Mouse (Mus musculus) lung, postnatal 14 days (tissue): ENCODE measurements at regions not wholly inside any gene's neighbourhood (a gene's known extent, or its start where the extent isn't known, plus 50 kb on each side); places are given as distances from the start of the nearest gene placed in this dataset.

Source experiments
- DNase-seq: peaks from one replicate; pipeline ENCODE4 v3.0.0; 2021

DNA sequence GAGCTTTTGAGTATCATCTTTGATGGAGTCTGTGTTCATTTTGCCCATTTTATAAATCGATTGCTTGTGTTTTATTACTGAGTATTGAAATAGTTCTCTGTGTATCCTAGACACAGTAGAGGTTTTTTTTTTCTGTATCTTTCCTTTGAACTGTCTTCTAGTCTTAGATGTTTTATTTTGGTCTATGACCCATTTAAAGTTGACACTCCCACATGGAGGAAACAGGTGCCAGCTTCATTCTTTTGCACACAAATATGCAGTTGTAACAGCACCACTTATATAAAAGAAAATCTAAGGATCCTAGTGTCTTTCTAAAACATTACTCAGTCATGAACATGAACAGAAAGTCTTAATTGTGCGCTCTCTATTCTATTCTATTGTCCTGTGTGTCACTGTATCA lies 230.2 kb upstream of the Nsun2 start:
- DNase-seq = no peak

DNA sequence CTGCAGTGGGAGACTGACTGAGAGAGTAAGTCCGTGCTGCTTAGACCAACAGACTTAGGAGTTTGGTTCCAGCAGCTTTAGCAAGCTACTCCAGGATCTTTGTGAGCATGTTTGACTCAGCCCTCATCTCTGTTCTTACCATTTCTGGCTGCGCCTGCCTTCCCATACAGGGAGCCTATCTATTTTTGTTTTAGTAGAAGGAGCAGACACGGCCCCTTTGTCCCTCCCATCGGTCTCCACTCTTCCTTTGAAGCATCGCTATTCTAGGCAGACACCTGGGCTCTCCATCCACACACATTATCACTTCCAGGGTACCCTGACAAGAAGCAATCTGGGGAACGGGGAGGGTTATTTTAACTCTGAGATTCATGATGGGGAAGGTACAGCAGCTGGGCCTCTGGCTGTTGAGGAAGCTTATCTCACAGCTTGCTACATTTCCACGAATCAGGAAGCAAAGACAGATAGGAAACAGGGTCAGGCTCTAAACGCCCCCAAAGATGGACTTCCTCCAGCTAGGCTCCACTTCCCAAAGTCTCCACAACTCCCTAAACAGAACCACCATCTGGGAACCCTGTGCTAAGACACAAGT lies 203.0 kb upstream of the Nsun2 start:
- DNase-seq = no peak

GRCm38 (mm10) chr13:69331537-69332435 lies 201.8 kb upstream of the Nsun2 start:
- no peak for DNase-seq

DNA sequence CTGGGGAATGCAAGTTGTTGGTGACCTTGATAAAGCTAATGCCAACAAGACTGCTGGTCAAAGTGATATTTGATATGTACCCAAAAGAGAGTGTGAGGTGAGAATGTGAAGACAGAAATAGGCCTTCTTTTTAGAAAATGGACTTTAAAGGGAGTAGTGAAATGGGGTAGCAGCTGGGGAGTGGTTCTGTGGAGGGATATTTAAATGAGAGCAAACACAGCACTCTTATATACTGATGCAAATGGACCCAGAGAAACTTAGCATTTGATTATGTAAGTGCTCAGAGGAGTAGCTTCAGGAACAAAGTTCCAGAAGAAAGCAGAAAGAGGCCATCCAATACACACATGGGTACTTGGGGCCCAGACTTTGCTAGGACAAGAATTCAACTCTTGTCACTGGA lies 189.7 kb upstream of the Nsun2 start:
- no peak for DNase-seq

GRCm38 (mm10) chr13:69357435-69357834 lies 176.1 kb upstream of the Nsun2 start:
- no peak for DNase-seq

DNA sequence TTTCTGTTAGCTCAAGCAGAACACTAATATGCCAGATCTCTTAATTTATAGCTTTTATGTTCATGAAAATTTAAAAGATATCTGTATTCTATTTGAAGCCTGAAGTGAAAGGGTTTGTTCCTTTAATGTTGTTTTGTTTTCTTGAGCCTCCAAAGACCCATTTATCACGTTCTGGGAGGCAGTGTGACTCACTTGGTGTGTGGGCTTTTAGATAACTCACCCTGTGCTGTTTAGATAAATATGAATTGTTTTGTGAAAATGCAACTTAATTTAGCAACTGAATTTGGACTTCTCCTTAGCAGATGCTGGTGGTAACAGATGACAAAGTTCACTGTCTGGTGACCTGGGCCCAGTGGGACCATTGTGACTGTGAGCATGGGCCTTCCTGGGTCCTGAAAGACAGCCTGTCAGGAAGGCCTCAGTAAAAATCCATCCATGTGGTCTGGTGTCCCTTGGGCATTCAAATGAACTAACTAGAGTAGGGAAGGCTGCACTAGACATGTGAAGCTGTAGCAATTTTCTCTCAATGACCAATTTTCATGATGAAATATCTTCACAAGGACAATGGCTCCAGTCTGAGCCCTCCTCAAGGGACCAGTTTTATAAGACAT lies 167.6 kb upstream of the Nsun2 start:
- DNase-seq = no peak

- no peak for DNase-seq
Observed at GRCm38 (mm10) chr13:69373101-69373815, 160.3 kb upstream of the Nsun2 start.

- DNase-seq = no peak
Observed at GRCm38 (mm10) chr13:69373816-69374142, 159.8 kb upstream of the Nsun2 start.

- DNase-seq = no peak
Observed at GRCm38 (mm10) chr13:69380403-69380802, 153.1 kb upstream of the Nsun2 start.

DNA sequence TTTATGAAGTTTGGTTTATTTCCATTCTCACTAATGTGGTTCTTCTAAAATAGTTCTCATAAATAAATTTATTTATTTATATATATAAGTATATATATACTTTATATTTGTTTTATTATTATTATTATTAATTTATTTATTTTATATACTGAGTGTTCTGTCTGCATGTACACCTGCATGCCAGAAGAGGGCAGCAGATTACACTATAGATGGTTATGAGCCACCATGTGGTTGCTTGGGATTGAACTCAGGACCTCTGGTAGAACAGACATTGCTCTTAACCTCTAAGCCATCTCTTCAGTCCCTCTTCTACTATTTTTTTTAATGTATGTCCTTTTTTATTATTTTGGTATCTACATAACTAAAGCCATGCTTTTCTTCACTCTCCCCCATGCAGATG lies 148.8 kb upstream of the Nsun2 start:
- DNase-seq = no peak

- no peak for DNase-seq
Observed at GRCm38 (mm10) chr13:69392917-69393827, 140.4 kb upstream of the Nsun2 start.

DNA sequence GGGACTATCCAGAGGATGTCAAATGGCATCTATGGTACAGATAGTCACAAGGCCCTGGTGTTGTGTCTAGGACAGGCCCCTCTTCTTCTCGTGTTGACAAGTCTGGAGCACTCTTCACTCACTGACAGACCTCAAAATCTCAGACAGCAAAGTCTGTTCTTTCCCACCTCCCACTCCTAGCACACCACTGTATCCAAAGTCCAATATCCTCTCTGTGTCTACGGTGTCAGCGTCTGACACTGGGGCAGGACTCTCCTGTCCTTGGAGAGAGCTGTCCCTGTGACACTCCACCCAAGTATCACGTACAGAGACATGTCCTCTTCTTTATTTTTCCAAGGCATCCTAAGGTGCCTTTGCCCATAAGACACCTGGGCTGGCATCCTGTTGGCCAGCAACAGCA lies 139.0 kb upstream of the Nsun2 start:
- DNase-seq = no peak

DNA sequence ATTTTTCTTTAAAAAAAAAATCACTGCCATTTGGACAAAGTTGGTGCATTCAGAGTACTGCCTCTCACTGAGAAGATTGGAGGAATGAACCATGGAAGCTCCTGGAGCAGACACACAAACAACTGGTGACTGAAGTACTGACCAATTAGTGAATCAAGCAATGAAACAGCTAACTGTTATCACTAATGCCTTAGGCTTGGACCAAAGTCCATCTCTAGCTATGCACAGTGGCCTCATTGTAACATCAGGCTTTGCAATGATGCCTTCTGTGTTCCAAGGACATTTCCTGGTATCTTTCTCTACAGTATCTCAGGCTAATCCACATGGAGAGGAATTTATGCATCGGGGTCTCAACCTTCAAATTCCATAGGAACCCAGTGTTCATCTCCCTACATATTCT lies 123.2 kb upstream of the Nsun2 start:
- DNase-seq = no peak

DNA sequence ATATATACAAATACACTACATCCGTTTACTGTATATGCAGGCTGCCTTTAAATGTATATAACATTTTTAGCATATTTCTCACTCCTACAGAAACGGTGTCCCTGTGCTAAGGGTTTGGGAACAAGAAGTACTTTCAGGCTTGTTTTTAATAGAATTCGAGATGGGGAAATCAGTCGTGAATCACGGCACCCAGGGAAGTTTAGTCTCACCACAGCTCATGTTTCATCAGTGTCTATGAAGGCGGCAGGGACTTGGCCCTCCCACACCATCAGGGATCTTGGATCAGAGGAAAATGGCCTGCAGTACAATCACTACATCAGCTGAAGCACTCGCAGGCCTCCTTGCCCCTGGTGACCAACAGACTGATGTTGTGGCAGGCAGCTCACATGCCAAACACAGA lies 118.7 kb upstream of the Nsun2 start:
- DNase-seq = no peak

GRCm38 (mm10) chr13:69416726-69417125 lies 116.8 kb upstream of the Nsun2 start:
- DNase-seq = no peak

DNA sequence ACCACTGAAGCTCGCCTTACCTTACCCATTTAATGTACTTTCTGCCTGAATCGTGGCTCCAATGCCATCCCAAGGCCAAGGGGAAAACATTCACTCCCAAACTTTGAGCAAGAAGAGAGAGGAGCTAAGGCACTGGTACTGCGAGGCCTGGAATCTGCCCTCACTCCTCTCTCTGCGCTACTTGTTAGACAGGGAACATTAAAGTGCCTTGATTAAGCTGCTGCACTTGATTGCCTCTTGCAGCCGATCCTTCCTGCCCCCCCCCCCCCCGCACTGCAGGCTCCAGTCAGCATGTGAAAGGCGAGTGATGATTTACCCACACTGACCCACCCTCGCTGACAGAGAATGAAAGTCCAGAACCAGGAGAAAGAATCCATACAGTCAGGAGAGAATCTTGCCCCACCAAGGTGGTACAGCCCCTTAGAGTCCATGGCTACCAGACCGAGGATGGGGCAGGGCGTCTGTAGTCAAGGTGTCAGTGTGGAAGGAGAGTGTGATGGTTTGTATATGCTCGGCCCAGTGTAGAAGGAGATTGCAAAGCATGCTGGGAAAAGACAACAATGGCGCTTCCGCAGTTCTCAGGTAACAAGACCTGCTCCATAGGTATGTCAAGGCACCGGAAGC lies 115.6 kb upstream of the Nsun2 start:
- DNase-seq = no peak

DNA sequence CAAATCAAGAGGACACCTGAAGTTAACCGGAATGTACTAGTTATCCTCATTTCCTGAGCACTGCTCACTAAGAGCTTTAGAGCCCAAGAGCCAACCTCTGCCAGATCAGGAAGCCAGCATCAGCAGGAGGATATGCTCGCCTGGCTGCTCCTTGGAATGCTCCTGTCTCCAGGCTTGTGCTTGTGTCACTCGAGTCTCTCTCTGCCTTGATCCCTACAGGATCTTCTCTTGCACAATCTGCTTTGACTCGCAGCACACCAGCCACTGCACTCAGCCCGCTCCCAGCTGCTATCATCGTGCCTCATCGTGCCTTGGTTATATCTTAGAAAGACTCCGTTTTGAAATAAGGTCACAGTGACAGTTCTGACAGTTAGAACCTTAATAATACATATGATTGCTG lies 113.4 kb upstream of the Nsun2 start:
- no peak for DNase-seq

DNA sequence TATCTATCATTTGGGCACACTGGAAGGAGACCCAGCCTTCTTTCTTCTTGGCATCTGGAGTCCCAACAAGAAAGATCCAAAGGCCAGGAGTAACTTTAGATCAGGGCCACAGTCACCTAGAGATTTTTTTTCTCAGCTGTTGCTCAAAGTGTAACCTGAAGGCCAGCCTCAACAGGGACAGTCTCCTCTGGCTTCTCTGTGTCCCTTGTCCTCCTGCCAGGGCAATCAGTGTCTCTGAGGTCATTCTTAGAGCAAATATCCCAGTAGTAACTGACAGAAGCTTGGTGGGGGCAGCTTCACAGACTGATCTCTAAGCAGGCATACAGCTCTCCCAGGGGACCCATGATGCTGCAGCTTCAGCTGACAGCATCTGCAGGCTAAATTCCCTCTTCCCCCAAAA lies 111.6 kb upstream of the Nsun2 start:
- DNase-seq = no peak

DNA sequence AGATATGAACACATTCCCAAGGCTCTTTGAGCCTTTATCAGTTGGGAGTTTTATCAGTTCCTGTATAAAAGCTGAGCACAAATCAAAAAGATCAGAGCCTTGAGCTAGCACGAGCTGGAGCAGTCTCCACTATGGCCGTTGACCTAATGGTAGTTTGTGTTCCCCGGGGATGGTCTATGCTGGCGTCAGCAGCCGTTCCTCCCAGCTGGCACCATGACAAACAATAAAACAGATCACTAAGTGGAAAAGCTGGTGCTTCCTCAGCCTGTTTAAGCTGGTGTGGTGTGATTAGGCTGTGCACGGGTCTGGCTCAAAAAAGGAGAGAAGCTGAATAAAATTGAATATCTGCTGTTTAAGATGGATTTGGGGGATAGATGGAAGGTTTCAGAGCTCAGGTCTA lies 107.4 kb upstream of the Nsun2 start:
- DNase-seq = peak; percentile 27

DNA sequence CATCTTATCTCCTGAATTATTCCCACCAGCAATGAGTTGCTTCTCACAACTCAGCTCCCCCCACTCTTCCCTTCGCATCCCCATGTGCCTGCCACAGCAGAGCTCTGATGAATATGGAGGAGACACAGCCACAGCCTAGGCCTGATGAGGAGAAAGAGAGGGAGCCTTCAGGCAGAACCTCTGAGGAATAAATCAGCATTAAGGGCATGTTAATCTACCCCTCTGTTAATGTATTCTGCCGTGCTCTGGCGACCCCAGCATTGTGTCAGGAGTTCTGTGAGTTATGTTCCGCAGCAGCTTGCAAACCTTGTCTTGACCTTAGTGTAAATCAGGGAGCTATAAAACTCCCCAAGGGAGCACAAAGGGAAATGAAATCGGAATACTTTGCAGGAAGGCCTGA lies 104.0 kb upstream of the Nsun2 start:
- DNase-seq = no peak

DNA sequence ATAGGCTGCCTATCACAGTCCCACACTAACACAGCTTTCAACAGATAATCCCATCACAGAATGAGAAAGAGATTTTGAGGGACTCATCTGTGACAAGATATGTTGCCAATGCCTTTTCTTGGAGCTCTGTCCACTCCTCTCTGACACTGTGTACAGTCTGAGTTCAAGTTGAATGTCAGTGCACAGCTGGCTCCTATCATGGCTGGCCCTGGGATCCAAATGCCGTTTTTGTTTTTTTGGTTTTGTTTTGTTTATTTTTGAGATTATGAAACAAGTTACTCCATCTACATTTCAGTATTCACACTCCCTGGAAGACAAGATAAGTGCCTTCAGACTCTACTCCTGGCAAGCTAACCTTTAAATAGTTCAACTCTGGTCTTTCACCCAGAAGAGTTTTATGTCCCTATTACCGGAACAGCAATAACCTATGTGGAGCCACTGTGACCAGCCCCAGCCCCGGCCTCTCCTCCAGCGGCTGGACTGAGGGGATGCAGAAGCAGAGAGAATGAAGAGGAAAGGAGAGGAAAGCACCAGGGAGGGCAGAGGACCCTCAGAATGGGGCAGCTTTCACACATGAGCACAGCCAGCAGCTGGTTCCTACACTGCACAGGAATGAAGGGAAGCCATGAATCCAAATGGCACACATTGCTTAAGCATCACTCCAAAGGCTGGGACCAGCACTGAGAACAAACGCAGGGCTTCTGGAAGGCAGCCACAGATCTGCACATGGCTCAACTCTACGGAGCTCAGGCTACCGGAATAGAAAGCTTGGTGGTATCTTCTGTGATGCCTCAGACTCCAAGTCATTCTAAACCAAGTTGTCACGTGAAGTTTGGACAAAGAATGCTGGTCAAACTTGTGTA lies 99.9 kb upstream of the Nsun2 start:
- peak; percentile 54 for DNase-seq
